Mouse (Mus musculus): ENCODE data around the gene Ifitm6.
"Not testable (repeated sequence)": the region's sequence is repeated elsewhere in the genome, so short reads cannot be mapped to it uniquely, and the experiment has no call there.

Ifitm6 gene

DNA sequence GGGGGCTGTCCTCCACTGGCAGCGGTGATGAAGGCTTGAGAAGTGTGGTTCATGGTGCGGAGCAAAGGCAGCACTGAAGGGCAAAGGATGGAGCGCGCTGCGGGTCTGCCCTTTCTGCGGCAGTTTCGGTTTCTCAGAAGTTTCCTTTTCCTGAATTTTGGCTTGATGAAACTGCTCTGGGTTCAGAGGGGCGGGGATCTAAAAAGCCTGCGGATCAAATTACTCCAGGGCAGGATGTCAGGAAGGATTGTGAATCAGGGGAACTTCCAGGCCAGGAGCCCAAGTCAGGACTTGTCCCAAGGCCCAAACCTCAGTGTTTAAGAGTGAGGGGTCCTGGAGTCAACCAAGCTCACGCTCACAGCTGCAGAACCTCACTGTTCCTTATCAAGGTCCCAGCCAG lies 7.1 kb downstream of the Ifitm6 start, which contains the start of gene Ifitm3:
Gene Ifitm3 (minus strand): TSS at position 178 of the 400 bp plus-strand sequence.
- peak; percentile 71 for DNase-seq (ENCODE audit: extremely low read depth, insufficient read length, low spot score)

- DNase-seq (ENCODE audit: extremely low read depth, insufficient read length, low spot score) = no peak
Measured at GRCm38 (mm10) chr7:141009665-141010064, 8.1 kb downstream of the Ifitm6 start.

- DNase-seq (ENCODE audit: extremely low read depth, insufficient read length, low spot score) = peak; percentile 78
Measured at GRCm38 (mm10) chr7:141008938-141009660, 8.6 kb downstream of the Ifitm6 start.

DNA sequence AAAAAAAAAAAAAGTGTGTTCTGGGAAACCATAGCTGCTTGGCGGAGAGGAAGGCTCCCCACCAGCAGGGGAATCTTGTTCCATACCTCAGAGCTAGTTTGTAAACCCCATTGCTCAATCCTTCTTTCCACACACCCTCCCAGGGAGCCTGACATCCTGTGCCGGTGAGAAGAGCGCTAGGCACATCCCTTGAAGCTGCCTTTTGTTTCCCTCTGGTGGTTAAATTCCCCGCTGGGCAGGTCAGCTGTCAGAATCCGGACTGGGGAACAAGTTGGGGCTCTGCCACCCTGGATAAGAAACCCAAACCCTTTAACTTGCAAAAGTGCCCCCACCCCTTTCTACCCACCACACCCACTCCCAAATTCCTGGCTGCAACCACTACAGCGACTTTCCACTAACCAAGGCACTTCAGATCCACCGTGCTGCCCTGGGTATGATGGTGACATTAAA lies 9.4 kb downstream of the Ifitm6 start:
- DNase-seq (ENCODE audit: extremely low read depth, insufficient read length, low spot score) = peak; percentile 51

- DNase-seq (ENCODE audit: extremely low read depth, insufficient read length, low spot score) = no peak
Measured at GRCm38 (mm10) chr7:141006914-141007313, 10.8 kb downstream of the Ifitm6 start.

GRCm38 (mm10) chr7:141006446-141006845 lies 11.3 kb downstream of the Ifitm6 start:
- no peak for DNase-seq (ENCODE audit: extremely low read depth, insufficient read length, low spot score)

DNA sequence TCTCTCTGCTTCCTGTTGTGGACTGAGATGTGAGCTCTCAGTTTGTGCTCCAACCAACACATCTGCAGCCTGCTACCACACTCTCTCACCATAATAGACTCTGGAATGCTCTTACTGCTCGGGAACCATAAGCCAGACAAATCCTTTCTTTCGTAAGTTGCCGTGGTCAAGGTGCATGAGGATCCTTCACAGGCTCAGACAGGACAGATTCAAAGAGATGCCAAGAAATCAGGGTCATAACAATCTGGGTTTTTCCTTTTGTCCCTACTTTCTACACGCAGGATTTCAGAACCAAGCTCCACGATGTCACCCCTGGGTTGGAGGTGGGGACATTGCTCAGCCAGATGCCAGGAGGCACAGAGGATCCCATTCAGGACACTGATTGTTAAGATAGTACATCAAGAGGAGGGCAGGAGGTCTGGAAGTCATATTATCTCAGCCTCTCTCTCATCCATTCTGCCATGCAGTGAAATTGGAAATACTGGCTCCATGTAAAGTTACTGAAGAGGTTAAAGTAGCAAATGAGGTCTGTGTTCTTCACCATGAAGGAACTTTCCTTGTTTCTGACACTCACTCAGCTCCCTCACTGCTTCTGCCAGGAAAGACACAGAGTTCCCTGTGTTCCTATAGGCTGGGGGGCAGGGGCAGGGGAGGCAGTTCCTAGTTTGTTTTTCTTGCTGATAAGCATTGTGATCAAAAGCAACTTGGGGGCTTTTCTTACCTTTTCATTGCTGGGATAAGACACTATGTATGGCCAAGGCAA lies 14.3 kb downstream of the Ifitm6 start:
- no peak for DNase-seq (ENCODE audit: extremely low read depth, insufficient read length, low spot score)

DNA sequence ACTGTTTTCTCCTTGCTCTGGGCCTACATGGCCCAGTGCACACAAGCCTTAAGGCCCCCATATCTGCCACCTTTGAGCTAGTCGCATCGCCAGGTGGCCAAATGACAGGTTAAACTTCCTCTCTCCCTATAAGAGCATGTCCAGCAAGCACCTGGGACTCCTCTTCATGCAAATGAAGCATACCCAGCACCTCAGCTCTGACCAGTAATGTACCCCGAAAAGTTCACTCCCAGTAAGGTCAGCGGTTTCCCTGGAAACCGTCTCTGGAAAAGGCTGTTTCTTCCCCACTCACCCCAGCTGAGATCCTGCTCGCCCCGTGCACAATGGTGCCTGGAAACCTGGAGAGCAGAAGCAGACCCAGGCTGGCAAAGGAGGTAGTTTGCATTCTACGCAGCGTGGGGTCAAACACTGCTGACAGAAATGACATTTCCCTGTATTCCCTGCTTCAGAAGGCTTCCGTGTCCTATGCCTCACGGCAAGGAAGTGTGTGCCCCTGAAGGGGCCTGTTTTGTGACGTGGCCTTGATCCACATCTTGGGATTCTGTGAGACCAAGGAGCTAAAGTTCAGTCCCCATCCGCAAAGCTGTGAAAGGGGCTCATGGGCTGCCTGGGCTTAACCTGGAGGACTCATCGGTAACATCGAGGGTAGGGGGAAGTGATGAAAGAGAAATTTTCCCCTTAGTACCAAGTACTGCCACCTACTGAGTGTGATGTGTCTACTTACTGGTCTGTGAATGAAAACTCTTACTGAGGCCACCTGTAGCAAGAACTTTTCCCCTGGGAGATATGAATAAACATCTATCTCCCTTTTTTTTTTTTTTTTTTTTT lies 16.6 kb downstream of the Ifitm6 start:
- no peak for DNase-seq (ENCODE audit: extremely low read depth, insufficient read length, low spot score)

DNA sequence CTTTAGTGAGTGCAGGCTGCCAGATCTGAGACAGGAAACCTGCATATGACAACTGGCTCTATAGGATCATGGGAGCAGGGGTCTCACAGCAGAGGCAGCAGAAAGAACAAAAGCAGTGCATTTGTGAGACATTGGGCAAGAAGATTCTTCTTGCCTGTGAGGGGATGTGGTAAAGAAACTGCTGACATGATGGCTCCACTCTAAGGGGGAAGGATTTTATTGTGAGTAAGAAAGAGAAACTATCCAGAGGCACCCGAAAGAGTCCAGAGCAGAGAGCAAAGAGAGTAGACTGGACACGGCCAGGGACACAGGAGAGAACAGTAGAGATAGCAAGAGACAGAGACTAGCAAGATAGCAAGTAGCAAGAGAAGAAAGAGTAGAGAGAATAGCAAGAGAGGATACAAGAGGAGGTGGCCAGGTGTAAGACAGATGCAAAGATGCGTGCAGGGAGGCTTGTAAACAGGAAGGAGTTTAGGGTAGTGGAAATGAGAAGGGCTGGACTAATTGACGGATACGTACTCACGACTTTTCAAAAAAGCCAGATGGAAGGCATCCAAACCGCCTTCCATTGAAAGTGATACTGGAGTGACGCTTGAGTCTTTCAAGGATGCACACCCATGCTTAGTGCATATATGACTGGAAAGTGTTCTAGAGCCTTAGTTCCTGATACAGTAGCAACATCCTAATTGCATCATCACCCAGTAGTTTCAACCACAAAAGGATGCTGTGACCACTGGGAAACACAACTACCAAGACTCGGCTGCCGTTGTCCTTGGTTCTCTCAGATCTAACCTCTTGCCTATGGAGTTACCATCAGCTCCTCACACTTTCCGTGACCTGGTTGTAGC lies 18.6 kb downstream of the Ifitm6 start:
- DNase-seq (ENCODE audit: extremely low read depth, insufficient read length, low spot score) = no peak

GRCm38 (mm10) chr7:140997817-140998216 lies 19.9 kb downstream of the Ifitm6 start:
- no peak for DNase-seq (ENCODE audit: extremely low read depth, insufficient read length, low spot score)

DNA sequence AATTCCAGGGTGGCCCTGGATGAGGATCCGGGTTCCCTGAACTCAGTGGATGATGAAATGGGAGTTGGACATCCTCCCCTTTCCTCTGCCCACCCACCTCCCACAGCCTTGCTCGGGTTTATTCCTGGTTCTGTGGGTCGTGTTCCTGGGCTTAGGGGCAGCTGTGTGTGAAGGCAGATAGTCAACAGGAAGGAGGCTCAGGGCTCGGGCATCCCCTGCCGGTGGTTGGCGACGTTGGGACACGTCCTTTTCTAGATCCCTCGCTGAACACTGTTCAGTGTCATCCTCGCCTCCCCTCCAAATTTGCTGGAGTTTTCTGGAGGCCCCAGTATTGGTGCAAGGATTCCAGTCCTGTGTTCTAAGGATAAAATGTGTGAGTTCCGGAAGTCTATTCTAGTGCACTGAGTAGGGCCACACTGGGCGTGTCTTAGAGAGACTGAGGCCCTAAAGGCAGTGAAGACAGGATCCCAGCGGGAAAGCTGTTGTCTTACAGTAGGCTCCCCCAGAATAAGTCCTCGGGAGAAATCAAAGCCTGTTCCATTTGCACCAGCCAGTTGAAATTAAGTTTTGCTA lies 26.5 kb downstream of the Ifitm6 start:
- no peak for DNase-seq (ENCODE audit: extremely low read depth, insufficient read length, low spot score)

- no peak for DNase-seq (ENCODE audit: extremely low read depth, insufficient read length, low spot score)
Measured at GRCm38 (mm10) chr7:140990622-140991021, 27.1 kb downstream of the Ifitm6 start.

GRCm38 (mm10) chr7:140990185-140990584 lies 27.5 kb downstream of the Ifitm6 start:
- DNase-seq (ENCODE audit: extremely low read depth, insufficient read length, low spot score) = no peak

- no peak for DNase-seq (ENCODE audit: extremely low read depth, insufficient read length, low spot score)
Measured at GRCm38 (mm10) chr7:140989022-140989421, 28.7 kb downstream of the Ifitm6 start.

DNA sequence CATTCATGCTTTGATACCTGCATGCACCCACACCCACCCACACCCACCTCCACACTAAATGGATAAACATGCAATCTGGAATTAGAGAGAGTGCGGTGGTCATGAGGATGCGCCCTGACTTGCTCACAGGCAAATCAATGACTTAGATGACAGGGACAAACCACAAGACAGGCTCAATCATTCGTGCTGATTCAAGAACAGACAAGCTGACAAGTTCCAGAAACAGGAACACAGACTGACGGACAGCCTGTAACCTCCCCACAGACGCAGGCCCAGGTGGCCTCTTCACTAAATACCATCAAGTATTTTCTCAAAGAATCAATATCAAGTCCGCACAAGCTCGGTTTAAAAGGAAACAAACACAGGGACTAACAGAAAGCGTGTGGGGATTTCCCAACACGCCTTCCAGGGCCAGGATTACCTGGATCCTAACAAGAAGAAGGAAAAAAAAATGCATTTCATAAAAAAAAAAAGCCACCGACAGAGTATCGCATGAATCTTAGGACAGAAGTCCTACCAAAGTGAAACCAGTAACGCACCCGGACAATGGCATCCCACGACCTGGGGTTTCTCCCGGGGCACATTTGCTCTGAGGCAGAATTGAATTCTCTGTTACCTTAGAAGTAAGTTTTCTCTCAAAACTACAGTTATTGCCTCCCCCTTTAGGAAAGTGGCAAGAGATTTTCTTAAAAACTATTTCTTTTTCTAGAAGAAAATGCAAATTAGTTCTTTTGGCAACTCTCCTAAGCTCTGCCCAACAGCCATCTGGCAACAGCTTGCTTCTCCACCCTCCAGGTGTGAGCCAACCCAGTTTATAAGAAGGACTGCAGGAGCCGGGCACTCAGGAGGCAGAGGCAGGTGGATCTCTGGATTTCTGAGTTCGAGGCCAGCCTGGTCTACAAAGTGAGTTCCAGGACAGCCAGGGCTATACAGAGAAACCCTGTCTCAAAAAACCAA lies 30.3 kb downstream of the Ifitm6 start:
- DNase-seq (ENCODE audit: extremely low read depth, insufficient read length, low spot score) = no peak

DNA sequence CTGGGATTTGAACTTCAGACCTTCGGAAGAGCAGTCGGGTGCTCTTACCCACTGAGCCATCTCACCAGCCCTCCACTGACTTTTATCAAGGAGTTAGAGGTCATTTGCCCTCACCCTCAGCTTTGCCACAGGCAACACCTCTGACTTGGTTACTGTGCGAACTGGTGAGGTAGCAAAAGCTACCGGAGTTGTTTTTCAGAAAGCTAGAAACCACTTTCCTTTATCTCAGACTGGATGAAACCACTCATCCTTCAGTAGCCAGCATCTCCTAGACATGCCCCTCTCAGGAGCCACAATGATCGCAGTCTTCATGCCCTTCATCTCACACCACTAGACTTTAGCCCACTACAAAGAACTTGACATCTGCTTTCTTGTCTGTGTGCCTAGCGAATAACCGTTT lies 34.8 kb downstream of the Ifitm6 start:
- no peak for DNase-seq (ENCODE audit: extremely low read depth, insufficient read length, low spot score)

DNA sequence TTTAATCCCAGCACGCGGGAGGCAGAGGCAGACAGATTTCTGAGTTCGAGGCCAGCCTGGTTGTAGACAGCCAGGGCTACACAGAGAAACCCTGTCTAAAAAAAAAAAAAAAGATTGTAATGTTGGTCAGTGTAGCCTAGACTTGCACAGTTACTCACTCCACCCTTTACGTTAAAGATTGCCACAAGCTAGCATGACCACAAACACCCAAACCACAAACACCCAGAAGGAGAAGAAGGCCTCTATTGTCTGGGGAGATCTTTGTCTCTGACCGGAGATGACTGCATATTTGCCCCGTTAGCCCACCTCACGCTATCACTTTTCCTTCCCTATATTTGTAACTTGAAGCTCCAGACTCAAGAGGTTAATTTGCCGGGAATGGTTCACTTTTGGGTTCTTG lies 36.0 kb downstream of the Ifitm6 start:
- DNase-seq (ENCODE audit: extremely low read depth, insufficient read length, low spot score) = peak; percentile 57

DNA sequence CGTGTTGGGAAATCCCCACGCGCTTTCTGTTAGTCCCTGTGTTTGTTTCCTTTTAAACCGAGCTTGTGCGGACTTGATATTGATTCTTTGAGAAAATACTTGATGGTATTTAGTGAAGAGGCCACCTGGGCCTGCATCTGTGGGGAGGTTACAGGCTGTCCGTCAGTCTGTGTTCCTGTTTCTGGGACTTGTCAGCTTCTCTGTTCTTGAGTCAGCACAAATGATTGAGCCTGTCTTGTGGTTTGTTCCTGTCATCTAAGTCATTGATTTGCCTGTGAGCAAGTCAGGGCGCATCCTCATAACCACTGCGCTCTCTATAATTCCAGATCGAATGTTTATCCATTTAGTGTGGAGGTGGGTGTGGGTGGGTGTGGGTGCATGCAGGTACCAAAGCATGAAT lies 41.0 kb downstream of the Ifitm6 start:
- DNase-seq (ENCODE audit: extremely low read depth, insufficient read length, low spot score) = not testable (repeated sequence)

- no peak for DNase-seq (ENCODE audit: extremely low read depth, insufficient read length, low spot score)
Measured at GRCm38 (mm10) chr7:140975465-140975864, 42.3 kb downstream of the Ifitm6 start.

All from 3134 (cell line).